Mouse (Mus musculus) frontal cortex, postnatal 36 days (tissue): ENCODE results near the gene Ankrd11.

Experiments
- DNase-seq, 2 experiments: peaks; one replicate each; pipeline ENCODE4 v3.0.0; 2022; ENCODE audit warnings: low spot score in 2 of 2

Ankrd11 gene

DNA sequence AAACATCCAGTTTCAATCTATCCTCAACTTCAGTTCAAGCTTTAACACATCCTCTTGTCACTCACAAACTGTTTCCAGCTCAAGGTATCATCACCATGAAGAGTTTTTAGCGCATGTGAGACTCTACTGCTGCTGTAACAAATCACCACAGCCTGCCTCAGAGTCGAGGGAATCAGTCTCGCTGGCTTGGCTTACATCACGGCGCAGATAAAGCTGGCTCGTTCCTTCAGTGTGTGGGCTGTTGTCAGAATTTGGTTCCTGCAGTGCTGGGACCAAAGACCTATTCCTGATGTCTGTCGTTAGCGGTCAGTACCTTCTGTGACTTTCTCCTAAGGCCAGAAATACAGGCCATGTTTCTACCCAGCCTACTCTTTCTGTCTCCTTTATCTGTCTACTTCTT, 144.9 kb downstream of the Ankrd11 start:
- DNase-seq = peak in 1 of 2 experiments; percentile 38

DNA sequence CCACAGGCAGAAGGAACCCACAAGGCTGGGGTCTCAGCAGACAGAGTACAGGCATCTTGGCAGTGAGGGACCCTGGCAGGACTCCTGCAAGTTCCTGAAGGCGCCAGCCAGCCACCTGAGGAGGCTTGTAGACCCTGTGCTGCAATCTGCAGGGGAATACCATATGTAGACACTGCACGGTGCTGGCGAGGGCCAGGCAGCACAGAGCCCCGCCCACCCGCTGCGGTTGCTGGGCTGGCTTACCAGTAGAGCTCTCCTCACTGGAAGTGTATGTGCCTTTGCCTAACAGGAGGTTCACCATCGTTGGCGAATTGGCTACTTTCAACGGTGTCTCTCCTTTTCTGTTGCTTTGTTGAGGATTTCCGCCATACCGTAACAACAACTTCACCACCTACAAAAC, 145.8 kb downstream of the Ankrd11 start:
- DNase-seq = no peak

- DNase-seq = no peak
Observed at GRCm38 (mm10) chr8:122893451-122893850, 148.6 kb downstream of the Ankrd11 start.

GRCm38 (mm10) chr8:122891440-122891839, 150.6 kb downstream of the Ankrd11 start:
- DNase-seq = no peak

- no peak for DNase-seq
Observed at GRCm38 (mm10) chr8:122883671-122884070, 158.4 kb downstream of the Ankrd11 start.

GRCm38 (mm10) chr8:122880302-122880701, 161.8 kb downstream of the Ankrd11 start:
- no peak for DNase-seq

DNA sequence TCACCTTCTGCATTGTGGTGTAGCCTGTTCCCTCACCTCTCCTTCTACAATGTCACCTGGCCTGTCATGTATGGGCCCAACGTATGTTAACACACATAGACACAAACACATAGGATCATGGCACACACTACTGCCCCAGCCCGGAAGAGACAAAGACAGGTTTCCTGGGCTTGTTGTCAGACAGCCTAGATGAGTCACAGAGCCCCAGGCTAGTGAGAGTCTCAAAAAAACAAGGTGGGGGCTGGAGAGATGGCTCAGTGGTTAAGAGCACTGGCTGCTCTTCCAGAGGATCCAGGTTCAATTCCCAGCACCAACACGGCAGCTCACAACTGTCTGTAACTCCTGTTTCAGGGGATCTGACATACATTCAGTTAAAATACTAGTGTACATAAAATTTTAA, 163.8 kb downstream of the Ankrd11 start:
- DNase-seq = no peak

DNA sequence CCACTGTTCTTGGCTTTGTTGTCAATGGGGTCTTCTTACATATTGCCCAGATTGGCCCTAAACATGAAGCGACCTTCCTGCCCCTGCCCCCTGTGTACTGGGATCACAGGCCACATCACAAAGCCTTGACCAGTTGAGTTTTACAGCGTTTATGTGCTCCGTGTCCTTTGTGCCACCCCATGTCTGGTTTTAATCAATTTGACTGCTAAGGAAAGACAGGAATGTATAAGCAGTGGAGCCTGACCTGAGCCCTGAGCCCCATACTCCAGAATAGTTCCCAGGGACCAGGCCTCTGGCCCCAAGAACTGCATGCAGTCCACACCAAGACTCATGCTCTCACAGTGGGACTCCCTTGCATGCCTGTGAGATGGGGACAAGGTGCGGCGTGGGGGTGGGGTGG, 166.9 kb downstream of the Ankrd11 start:
- no peak for DNase-seq

- DNase-seq = no peak
Observed at GRCm38 (mm10) chr8:122873171-122873570, 168.9 kb downstream of the Ankrd11 start.

- no peak for DNase-seq
Observed at GRCm38 (mm10) chr8:122871663-122872062, 170.4 kb downstream of the Ankrd11 start.

DNA sequence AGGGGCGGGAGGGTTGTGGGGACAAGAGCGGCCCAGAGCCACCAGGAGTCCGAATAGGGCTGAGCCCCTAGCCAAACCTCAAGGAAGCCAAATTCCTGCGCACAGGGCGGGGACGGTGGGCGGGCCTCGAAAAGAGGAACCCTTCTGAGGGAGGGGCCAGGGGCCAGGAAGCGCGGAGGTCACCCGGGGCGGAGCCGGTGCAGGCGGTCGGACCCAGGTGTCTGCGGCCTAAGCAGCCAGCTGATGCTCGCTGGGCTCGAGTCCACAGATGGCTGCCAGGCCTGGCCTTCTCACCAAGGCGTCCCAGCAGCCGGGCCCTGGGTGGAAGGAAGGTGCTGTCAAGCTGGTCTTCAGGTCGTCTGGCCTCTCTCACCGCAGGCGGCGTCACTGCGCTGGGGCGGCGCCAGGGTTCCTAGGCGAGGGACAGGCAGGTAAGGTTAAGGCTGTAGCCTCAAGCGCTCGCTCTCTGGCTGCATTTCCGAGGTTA, 171.7 kb downstream of the Ankrd11 start:
- no peak for DNase-seq

GRCm38 (mm10) chr8:122867982-122868381, 174.1 kb downstream of the Ankrd11 start:
- no peak for DNase-seq

DNA sequence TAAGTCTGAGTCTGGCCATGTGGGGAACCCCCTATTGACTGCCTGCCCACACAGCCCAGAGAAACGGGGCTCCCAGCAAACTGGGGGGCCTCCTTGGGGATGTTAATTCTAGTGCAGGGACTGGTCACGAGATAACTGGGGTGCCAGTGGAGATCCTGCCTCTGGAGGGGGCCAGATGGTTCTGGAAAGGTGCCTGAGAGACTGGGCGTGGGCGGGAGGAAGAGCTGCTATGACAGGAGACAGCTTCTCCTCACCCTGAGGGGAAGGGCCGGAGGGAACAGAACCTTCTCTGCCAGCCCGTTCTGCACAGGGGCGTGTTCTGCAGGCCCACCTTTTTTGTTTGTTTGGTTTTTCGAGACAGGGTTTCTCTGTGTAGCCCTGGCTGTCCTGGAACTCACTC, 175.8 kb downstream of the Ankrd11 start:
- DNase-seq = no peak

- peak in 1 of 2 experiments; percentile 9 for DNase-seq
Observed at GRCm38 (mm10) chr8:122865441-122865840, 176.6 kb downstream of the Ankrd11 start.

GRCm38 (mm10) chr8:122864719-122865129, 177.4 kb downstream of the Ankrd11 start:
- peak in 1 of 2 experiments; percentile 4 for DNase-seq

DNA sequence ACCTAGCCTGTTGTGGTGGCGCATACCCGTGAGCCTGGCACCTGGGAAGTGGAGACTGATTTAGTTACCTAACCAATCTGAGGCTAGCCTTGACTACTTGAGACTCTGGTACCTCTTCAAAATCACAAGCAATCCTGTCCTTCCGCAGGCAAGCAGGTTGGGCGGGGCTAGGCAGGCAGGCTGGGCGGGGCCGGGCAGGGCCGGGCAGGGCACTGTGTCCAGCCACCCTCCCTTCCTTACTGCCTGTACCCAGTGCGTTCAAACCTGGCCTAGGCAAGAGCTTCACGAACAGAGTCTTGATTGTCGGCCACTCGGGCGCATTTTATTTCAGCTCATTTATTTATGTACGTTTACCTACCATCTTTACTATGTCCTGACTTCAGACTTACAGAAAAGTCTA, 182.2 kb downstream of the Ankrd11 start:
- no peak for DNase-seq

DNA sequence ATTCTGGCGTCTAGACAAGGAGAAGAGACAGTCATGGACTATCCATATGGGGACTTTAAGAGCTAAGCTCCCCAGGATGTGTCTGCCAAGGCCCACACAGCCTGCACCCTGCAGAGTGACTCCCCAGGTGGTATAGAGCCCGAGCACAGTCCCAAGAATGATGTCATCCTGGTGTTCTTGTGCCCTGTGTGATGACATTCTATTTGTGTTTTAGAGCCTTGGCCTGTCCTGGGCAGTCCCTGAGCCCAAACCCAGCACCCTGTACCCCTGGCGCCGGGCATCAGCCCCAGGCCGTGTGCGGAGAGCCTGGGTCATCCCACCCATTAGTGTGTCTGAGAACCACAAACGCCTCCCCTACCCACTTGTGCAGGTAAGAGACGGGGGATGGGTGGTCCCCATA, 185.8 kb downstream of the Ankrd11 start:
- DNase-seq = no peak

DNA sequence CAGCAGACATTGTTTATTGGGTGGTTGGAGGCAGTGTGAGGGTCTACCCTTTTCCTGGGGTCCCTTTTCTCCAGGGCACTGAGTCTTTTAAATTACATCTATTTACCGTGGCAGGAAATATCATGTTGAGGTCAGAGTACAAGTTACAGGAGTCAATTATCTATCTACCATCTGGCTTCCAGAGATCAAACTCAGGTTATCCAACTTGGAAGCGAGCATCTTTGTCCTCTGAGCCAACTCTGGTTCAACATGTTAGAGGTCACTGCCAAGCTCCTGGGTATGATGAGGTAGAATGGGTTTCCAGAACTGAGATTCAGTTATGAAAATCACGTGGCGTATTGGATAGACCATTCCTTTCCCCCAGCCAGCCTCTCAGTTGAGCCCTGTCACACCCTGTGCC, 187.0 kb downstream of the Ankrd11 start:
- no peak for DNase-seq

GRCm38 (mm10) chr8:122854388-122854787, 187.7 kb downstream of the Ankrd11 start:
- DNase-seq = no peak

DNA sequence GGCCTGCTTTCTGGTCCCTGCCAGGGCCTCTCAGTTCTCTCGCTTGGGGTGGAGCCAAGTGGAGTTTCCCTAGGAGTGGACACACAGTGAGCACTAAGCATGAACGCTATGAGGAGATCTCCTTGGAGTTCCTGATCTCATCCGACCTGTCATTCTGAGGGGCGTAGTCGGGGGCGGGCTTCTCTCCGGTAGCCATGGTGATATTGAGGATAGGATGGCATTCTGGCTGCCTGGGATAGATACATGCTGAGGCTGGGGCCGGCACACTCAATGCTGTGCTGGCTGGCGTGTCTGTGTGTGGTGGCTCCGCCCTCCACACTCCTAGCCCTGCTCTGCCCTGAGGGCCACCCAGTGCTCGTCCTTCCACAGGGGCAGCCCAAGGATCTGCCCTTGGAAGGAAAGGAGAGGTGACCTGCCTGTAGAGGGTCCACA, 188.7 kb downstream of the Ankrd11 start:
- no peak for DNase-seq

DNA sequence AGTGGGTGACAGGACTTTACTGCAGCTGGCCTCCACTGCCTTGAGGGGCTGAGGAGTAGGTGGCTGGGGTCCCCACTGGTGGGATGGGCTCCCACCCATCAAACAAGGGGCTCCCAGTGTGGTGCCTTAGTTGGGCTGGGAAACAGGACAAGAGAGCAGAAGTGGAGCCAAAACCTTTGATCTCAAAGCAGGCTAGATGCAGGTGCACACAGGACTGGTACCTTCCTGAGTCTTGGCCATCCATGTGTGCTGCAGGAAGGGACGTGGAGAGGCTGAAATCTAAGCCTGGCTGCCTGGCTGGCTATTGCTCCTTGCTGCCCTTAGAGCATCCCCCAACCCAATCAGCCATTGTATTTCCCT, 189.6 kb downstream of the Ankrd11 start:
- no peak for DNase-seq

DNA sequence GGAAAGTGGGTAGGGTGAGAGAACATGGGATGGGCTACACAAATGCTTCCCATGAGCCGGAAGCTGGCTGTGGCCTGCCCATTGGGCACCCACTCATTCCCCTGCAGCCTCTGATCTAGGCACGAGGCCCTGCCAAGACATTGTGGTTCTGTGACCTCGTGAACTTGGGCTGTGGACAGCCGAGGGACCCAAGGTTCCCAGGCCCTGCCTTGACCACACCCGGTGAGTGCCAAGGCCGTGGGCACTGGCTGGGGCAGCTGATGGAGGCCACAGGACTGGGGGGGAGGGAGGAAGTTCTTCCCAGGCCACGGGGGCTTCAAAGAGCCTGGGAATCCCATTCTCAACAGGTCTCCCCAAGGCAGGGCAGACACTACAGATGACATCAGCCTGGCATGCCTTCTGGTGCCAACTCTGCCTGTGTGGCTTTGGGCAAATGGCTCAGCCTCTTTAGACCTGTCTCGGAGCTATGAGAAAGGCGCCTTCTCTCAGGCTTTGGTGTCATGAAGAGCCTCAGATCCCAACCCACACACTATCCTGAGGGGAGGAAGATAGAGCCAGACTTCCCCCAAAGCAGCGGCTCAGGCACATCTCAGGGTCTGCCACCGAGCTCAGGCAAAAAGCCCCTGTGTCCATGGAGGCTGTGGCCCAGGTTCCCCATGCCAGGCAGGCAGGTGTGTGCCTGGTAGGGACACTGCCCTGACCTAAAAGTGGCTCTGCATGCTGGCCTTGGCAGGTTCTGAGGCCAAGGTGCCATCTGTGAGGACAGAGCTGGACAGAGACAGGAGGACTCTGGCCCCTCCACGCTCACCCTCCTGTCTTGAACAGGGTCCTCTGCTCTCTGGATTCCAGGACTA, 190.2 kb downstream of the Ankrd11 start:
- no peak for DNase-seq

- no peak for DNase-seq
Observed at GRCm38 (mm10) chr8:122850641-122851240, 191.3 kb downstream of the Ankrd11 start.
